Mouse (Mus musculus) heart, embryonic 12.5 days (tissue): ENCODE measurements around the gene Jak2. TPM values are rescaled to one million over a fixed set of nuclear protein-coding genes. Genes with fewer than 3 reads are reported as not detected.

Source experiments
- ATAC-seq: fragments of 200-750 bp; cut with Nextera tagmentation; 2 replicates; pipeline ENCODE4 v1.8.0; 2017; ENCODE audit warnings: moderate TSS enrichment, moderate library complexity; ENCODE audit not compliant: insufficient number of reproducible peaks, low FRiP score
- H3K27ac ChIP-seq: fragments of 300-500 bp; sonication (generic); 2 replicates; pipeline ENCODE4 v1.5.1; 2016; ENCODE audit warnings: mild to moderate bottlenecking, moderate library complexity; ENCODE audit not compliant: poor library complexity, severe bottlenecking
- H3K27me3 ChIP-seq: fragments of 300-500 bp; sonication (generic); replicated peaks from 2 replicates; pipeline ENCODE4 v1.6.1; 2016; ENCODE audit warnings: mild to moderate bottlenecking, moderate library complexity
- H3K36me3 ChIP-seq: fragments of 300-500 bp; sonication (generic); 2 replicates; pipeline ENCODE4 v1.6.1; 2016; ENCODE audit warnings: mild to moderate bottlenecking, moderate library complexity
- H3K4me1 ChIP-seq: fragments of 300-500 bp; sonication (generic); replicated peaks from 2 replicates; pipeline ENCODE4 v1.6.1; 2016; ENCODE audit warnings: mild to moderate bottlenecking
- H3K4me2 ChIP-seq: fragments of 300-500 bp; sonication (generic); 2 replicates; pipeline ENCODE4 v1.6.1; 2016; ENCODE audit warnings: mild to moderate bottlenecking, moderate library complexity
- H3K4me3 ChIP-seq: fragments of 300-500 bp; sonication (generic); 2 replicates; pipeline ENCODE4 v1.5.1; 2016; ENCODE audit warnings: mild to moderate bottlenecking
- H3K9ac ChIP-seq: fragments of 300-500 bp; sonication (generic); 2 replicates; pipeline ENCODE4 v1.6.1; 2016; ENCODE audit warnings: mild to moderate bottlenecking, moderate library complexity
- H3K9me3 ChIP-seq: fragments of 300-500 bp; sonication (generic); replicated peaks from 2 replicates; pipeline ENCODE4 v1.6.1; 2016; ENCODE audit warnings: mild to moderate bottlenecking, moderate library complexity
- WGBS: fragments of 180-500 bp; shearing (Covaris S2); methylation state at CpG from one replicate; pipeline ENCODE4 v1.1.7; 2016; 5-methylcytosine and 5-hydroxymethylcytosine counted together
- polyA plus RNA-seq: library from polyadenylated mRNA; unstranded; fragments of >200 nt; fragmentation: Nextera tagmentation; extraction: Ambion mirVana; gene quantifications from 2 replicates; pipeline ENCODE4 v1.2.1, GENCODE M21; 2016

Jak2 gene
- polyA plus RNA-seq, 1 experiment from 2014 or later, result 11.0 TPM

DNA sequence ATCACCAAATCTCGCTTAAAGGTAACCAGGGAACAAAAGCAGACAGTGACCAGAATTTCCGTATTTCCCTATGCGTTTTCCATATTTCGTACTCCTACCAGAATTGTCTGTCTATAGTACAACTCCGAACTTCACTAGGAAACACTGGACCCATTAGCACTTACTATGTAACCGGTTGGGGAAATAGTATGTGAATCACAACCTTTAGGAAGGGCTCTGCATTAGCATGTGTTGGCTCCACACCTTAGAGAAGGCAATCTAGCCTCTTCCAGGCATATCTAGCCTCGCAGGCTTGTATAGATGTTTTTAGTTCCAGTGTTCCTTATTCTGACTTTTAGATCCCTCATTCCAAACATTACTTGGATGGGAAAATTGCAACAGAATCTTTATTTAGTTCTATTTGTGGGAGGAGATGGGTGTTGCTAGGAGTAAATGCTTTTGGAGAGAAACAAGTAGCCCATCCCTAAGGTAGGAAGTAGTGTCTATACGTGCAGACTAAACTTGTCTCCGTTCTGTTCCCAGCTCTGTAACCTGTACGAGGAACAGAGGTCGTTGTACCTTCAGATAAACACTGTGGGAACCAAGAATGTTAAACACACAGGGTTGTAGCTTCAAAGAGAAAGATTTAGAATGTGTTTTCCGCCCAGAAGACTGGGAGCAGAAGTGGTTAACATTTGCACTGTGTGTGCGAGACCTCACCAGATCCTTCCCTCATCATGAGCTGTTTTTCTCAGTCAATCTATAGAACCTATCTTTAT lies 110.7 kb downstream of the Jak2 start:
- Histone ChIP-seq H3K4me2 (peak overlapping the region; percentile 82), H3K9ac (peak overlapping the region; percentile 80; the same call in 1 of the 2 replicates), H3K4me1 (peaks cover 16% of the 10 kb centered on the region), H3K36me3 (no peaks in the 10 kb centered on the region), H3K4me3 (peak overlapping the region; percentile 72), H3K27me3 (0 out of 2 replicates have a peak, but pooled peaks cover 4% of the 10 kb centered on the region), H3K9me3 (no peaks in the 10 kb centered on the region), H3K27ac (no peak overlapping the region)
- no peak for ATAC-seq
- 41% methylated on average over 13 of the region's 13 CpGs for WGBS

Other genes with a start within 250 kb of the Jak2 start
- gene Ak3, start 203.9 kb upstream of the Jak2 start, polyA plus RNA-seq, result 79.7 and 80.8 TPM in 2 replicates
- gene Rcl1, start 150.5 kb upstream of the Jak2 start, polyA plus RNA-seq, result 21.7 and 22.6 TPM in 2 replicates
- 4.2 and 4.3 TPM in 2 replicates for gene Insl6, start 73.5 kb downstream of the Jak2 start, polyA plus RNA-seq
- gene Rln1, start 82.8 kb downstream of the Jak2 start, polyA plus RNA-seq, result 0.32 and 0.82 TPM in 2 replicates
- 41.1 and 43.5 TPM in 2 replicates for gene Plgrkt, start 115.6 kb downstream of the Jak2 start, polyA plus RNA-seq
- 0.32 and 0.71 TPM in 2 replicates for gene Cd274, start 115.6 kb downstream of the Jak2 start, polyA plus RNA-seq
- not detected in 2 replicates for gene Pdcd1lg2, start 159.1 kb downstream of the Jak2 start, polyA plus RNA-seq